Mouse (Mus musculus) cerebellum, adult 2 months (tissue): ENCODE data around the gene Bcl2l2.

Experiments used
- CTCF ChIP-seq: fragments of 200-500 bp; IDR thresholded peaks from 2 replicates; pipeline ENCODE4 v1.5.1; 2011; ENCODE audit warnings: low read depth, mild to moderate bottlenecking, control low read depth, low read length, moderate library complexity, borderline replicate concordance; ENCODE audit not compliant: insufficient read depth
- POLR2A ChIP-seq: fragments of 200-500 bp; IDR thresholded peaks from 2 replicates; pipeline ENCODE4 v1.6.1; 2011; ENCODE audit warnings: low read length, control low read depth, borderline replicate concordance; ENCODE audit not compliant: insufficient read depth

DNA sequence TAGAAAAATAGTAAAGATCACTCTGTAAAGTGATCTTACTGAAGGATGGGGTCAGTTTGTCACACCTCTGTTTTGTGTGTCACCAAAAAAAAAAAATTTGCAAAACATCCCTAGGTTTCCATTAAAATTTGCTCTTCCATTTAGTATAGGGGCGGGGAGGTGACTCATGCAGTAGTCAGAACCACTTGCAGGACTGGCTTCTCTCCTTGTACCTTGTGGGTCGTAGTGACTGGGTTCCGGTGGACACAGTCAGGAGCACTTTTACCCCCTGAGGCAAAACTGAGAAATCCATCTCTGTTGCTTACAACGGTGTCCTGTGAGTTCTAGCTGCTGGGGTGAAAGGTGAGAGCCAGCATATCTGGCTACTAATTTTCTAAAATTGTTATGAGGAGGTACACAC is 20.5 kb downstream of the Bcl2l2 start:
- TF ChIP-seq CTCF: no peak
- TF ChIP-seq POLR2A: no peak
